Mouse (Mus musculus): ENCODE measurements around the gene Slc51a. TPM values are rescaled to one million over a fixed set of nuclear protein-coding genes. Genes with fewer than 3 reads are reported as not detected.

Gene Slc51a
- total and polyA plus RNA-seq, 2 experiments from 2014 or later, result 1.7 to 3.2 TPM

GRCm38 (mm10) chr16:32460518-32460917 lies 27.2 kb downstream of the Slc51a start:
- Histone ChIP-seq H3K9me3 (replicated peaks; ENCODE audit: control insufficient read depth, low read length) (no peaks in the 10 kb centered on the region), H3K27me3 (ENCODE audit: control insufficient read depth, insufficient read depth, low read length) (no peaks in the 10 kb centered on the region), H3K9ac (replicated peaks; ENCODE audit: low read depth, low read length) (no peak overlapping the region), H3K27ac (ENCODE audit: low read depth) (no peak overlapping the region), H3K36me3 (replicated peaks; ENCODE audit: control insufficient read depth, insufficient read depth, low read length) (peaks cover 41% of the 10 kb centered on the region), H3K4me1 (ENCODE audit: control insufficient read depth, insufficient read depth) (peaks cover 5% of the 10 kb centered on the region), H3K4me2 (ENCODE audit: low read depth, low read length) (no peak overlapping the region), H3K4me3 (ENCODE audit: low read depth, low read length) (no peak overlapping the region)
- no peak for TF ChIP-seq EP300 (IDR thresholded peaks at IDR 0.05; ENCODE audit: low read depth)
- TF ChIP-seq CTCF (IDR thresholded peaks at IDR 0.05; ENCODE audit: low read depth), result peak; percentile 18; the same call in 1 of the 2 replicates
- WGBS, result 51% methylated on average over 4 of the region's 4 CpGs
- no peak for ATAC-seq (ENCODE audit: insufficient read depth, low read depth)
- DNase-seq (ENCODE audit: low spot score), result no peak

- Histone ChIP-seq H3K9ac (replicated peaks; ENCODE audit: low read depth, low read length) (no peak overlapping the region), H3K27me3 (ENCODE audit: control insufficient read depth, insufficient read depth, low read length) (no peaks in the 10 kb centered on the region), H3K4me3 (ENCODE audit: low read depth, low read length) (no peak overlapping the region), H3K4me2 (ENCODE audit: low read depth, low read length) (0 out of 2 replicates have a peak overlapping the region, but pooled peaks have one; percentile 24), H3K9me3 (replicated peaks; ENCODE audit: control insufficient read depth, low read length) (no peaks in the 10 kb centered on the region), H3K4me1 (ENCODE audit: control insufficient read depth, insufficient read depth) (no peaks in the 10 kb centered on the region; the same call in 1 of the 2 replicates), H3K36me3 (replicated peaks; ENCODE audit: control insufficient read depth, insufficient read depth, low read length) (peaks cover 50% of the 10 kb centered on the region), H3K27ac (ENCODE audit: low read depth) (peak overlapping the region; percentile 65)
- 49% methylated on average over 10 of the region's 10 CpGs for whole genome bisulfite sequencing
- DNase-seq (ENCODE audit: low spot score), result peak; percentile 91
- ATAC-seq (ENCODE audit: insufficient read depth, low read depth), result peak; percentile 85
- TF ChIP-seq EP300 (IDR thresholded peaks at IDR 0.05; ENCODE audit: low read depth) (no peak), CTCF (IDR thresholded peaks at IDR 0.05; ENCODE audit: low read depth) (peak; percentile 71)
Observed at GRCm38 (mm10) chr16:32457589-32458386, 29.9 kb downstream of the Slc51a start.

- Histone ChIP-seq H3K4me2 (ENCODE audit: low read depth, low read length) (no peak overlapping the region), H3K9me3 (replicated peaks; ENCODE audit: control insufficient read depth, low read length) (no peaks in the 10 kb centered on the region), H3K4me1 (ENCODE audit: control insufficient read depth, insufficient read depth) (no peaks in the 10 kb centered on the region; the same call in 1 of the 2 replicates), H3K36me3 (replicated peaks; ENCODE audit: control insufficient read depth, insufficient read depth, low read length) (peaks cover 54% of the 10 kb centered on the region), H3K9ac (replicated peaks; ENCODE audit: low read depth, low read length) (no peak overlapping the region), H3K27ac (ENCODE audit: low read depth) (no peak overlapping the region), H3K27me3 (ENCODE audit: control insufficient read depth, insufficient read depth, low read length) (no peaks in the 10 kb centered on the region), H3K4me3 (ENCODE audit: low read depth, low read length) (no peak overlapping the region)
- TF ChIP-seq EP300 (IDR thresholded peaks at IDR 0.05; ENCODE audit: low read depth), result no peak
- TF ChIP-seq CTCF (IDR thresholded peaks at IDR 0.05; ENCODE audit: low read depth), result no peak
- no peak for ATAC-seq (ENCODE audit: insufficient read depth, low read depth)
- 100% methylated on average over 1 of the region's 1 CpGs for WGBS
- DNase-seq (ENCODE audit: low spot score), result no peak
Observed at GRCm38 (mm10) chr16:32456761-32457160, 30.9 kb downstream of the Slc51a start.

- peaks cover 52% of the 10 kb centered on the region for H3K36me3 ChIP-seq (replicated peaks; ENCODE audit: control insufficient read depth, insufficient read depth, low read length)
- no peaks in the 10 kb centered on the region for H3K9me3 ChIP-seq (replicated peaks; ENCODE audit: control insufficient read depth, low read length)
- no peaks in the 10 kb centered on the region for H3K27me3 ChIP-seq (ENCODE audit: control insufficient read depth, insufficient read depth, low read length)
- no peak overlapping the region for H3K9ac ChIP-seq (replicated peaks; ENCODE audit: low read depth, low read length)
- DNase-seq (ENCODE audit: low spot score) (no peak), ATAC-seq (ENCODE audit: insufficient read depth, low read depth) (no peak)
- no peak overlapping the region for H3K27ac ChIP-seq (ENCODE audit: low read depth)
- H3K4me1 ChIP-seq (ENCODE audit: control insufficient read depth, insufficient read depth), result no peaks in the 10 kb centered on the region; the same call in 1 of the 2 replicates
- H3K4me2 ChIP-seq (ENCODE audit: low read depth, low read length), result no peak overlapping the region
- no peak overlapping the region for H3K4me3 ChIP-seq (ENCODE audit: low read depth, low read length)
- TF ChIP-seq EP300 (IDR thresholded peaks at IDR 0.05; ENCODE audit: low read depth) (no peak), CTCF (IDR thresholded peaks at IDR 0.05; ENCODE audit: low read depth) (no peak)
Observed at GRCm38 (mm10) chr16:32456086-32456485, 31.6 kb downstream of the Slc51a start.

- Histone ChIP-seq H3K27me3 (ENCODE audit: control insufficient read depth, insufficient read depth, low read length) (no peaks in the 10 kb centered on the region), H3K9me3 (replicated peaks; ENCODE audit: control insufficient read depth, low read length) (no peaks in the 10 kb centered on the region), H3K4me3 (ENCODE audit: low read depth, low read length) (no peak overlapping the region), H3K36me3 (replicated peaks; ENCODE audit: control insufficient read depth, insufficient read depth, low read length) (peaks cover 52% of the 10 kb centered on the region), H3K9ac (replicated peaks; ENCODE audit: low read depth, low read length) (no peak overlapping the region), H3K27ac (ENCODE audit: low read depth) (no peak overlapping the region), H3K4me2 (ENCODE audit: low read depth, low read length) (no peak overlapping the region), H3K4me1 (ENCODE audit: control insufficient read depth, insufficient read depth) (no peaks in the 10 kb centered on the region; the same call in 1 of the 2 replicates)
- DNase-seq (ENCODE audit: low spot score) (no peak), ATAC-seq (ENCODE audit: insufficient read depth, low read depth) (no peak)
- no peak for TF ChIP-seq CTCF (IDR thresholded peaks at IDR 0.05; ENCODE audit: low read depth)
- TF ChIP-seq EP300 (IDR thresholded peaks at IDR 0.05; ENCODE audit: low read depth), result no peak
- 94% methylated on average over 5 of the region's 5 CpGs for WGBS
Observed at GRCm38 (mm10) chr16:32454646-32455045, 33.0 kb downstream of the Slc51a start.
